Mouse (Mus musculus): Measurements from ENCODE around the gene Mxra8. TPM values are rescaled to one million over a fixed set of nuclear protein-coding genes. Genes with fewer than 3 reads are reported as not detected.

Mxra8 gene
- polyA plus RNA-seq, 1 experiment from 2014 or later: 79.4 TPM

DNA sequence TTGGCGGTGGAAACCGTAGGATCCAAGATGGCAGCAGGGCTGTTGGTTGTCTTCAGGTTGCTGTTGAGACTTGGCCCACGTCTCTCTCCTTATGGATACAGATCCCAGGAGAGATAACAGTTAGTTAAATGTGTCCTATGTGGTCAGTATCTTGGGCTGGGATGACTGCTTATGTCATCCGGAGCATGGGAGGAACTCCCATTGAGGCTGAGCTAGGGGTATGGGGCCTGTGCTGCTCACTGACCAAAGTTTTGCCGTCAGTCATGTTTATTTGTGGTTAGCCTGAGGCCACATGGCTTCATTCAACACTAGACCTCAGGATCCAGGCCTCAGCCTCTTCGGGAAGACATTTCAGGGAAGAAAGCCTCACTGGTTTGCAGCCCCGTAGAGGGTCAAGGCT, 31.9 kb downstream of the Mxra8 start:
- H3K4me1 ChIP-seq (replicated peaks; ENCODE audit: control insufficient read depth, insufficient read depth): 0 out of 2 replicates have a peak, but pooled peaks cover 3% of the 10 kb centered on the region
- TF ChIP-seq CTCF (IDR thresholded peaks at IDR 0.05; ENCODE audit: low read depth) (no peak), EP300 (optimal IDR thresholded peaks at IDR 0.05) (no peak)
- no peaks in the 10 kb centered on the region for H3K9me3 ChIP-seq (ENCODE audit: control insufficient read depth, low read length)
- no peak overlapping the region for H3K9ac ChIP-seq (ENCODE audit: low read length)
- H3K27me3 ChIP-seq (ENCODE audit: control insufficient read depth, insufficient read depth, low read length): no peaks in the 10 kb centered on the region
- H3K4me2 ChIP-seq (replicated peaks; ENCODE audit: low read depth): no peak overlapping the region
- H3K27ac ChIP-seq (replicated peaks): no peak overlapping the region
- ATAC-seq (ENCODE audit: low FRiP score, low TSS enrichment) (no peak), DNase-seq (ENCODE audit: low spot score) (no peak)
- H3K4me3 ChIP-seq (ENCODE audit: low read depth, low read length): no peak overlapping the region
- 82% methylated on average over 7 of the region's 7 CpGs for WGBS
- H3K36me3 ChIP-seq (ENCODE audit: control insufficient read depth, insufficient read depth, low read length): peaks cover 10% of the 10 kb centered on the region

DNA sequence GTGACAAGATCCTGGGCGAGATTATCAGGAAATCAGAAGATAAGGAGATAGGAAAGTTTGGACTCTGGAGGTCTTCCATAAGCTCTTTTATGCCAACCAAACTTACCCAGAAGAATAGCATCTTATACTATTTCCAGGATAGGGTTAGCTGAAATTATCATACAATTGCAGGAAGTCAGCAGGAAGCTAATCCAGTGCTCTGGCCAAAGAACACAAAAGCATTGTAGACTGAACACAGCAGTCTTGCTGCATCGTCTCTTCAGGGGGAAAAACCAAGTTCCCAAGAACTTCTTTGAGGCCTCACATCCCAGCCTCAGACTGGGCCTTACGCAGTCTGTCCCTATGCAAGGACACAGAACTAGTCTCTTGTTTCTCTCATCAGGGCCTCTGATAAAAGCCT, 44.1 kb downstream of the Mxra8 start:
- WGBS: 85% methylated on average over 3 of the region's 3 CpGs
- Histone ChIP-seq H3K36me3 (ENCODE audit: control insufficient read depth, insufficient read depth, low read length) (peaks cover 13% of the 10 kb centered on the region), H3K4me1 (replicated peaks; ENCODE audit: control insufficient read depth, insufficient read depth) (no peaks in the 10 kb centered on the region), H3K4me2 (replicated peaks; ENCODE audit: low read depth) (no peak overlapping the region), H3K27ac (replicated peaks) (no peak overlapping the region), H3K4me3 (ENCODE audit: low read depth, low read length) (no peak overlapping the region), H3K9me3 (ENCODE audit: control insufficient read depth, low read length) (no peaks in the 10 kb centered on the region), H3K27me3 (ENCODE audit: control insufficient read depth, insufficient read depth, low read length) (no peaks in the 10 kb centered on the region), H3K9ac (ENCODE audit: low read length) (no peak overlapping the region)
- no peak for TF ChIP-seq CTCF (IDR thresholded peaks at IDR 0.05; ENCODE audit: low read depth)
- no peak for TF ChIP-seq EP300 (optimal IDR thresholded peaks at IDR 0.05)
- ATAC-seq (ENCODE audit: low FRiP score, low TSS enrichment) (no peak), DNase-seq (ENCODE audit: low spot score) (no peak)

DNA sequence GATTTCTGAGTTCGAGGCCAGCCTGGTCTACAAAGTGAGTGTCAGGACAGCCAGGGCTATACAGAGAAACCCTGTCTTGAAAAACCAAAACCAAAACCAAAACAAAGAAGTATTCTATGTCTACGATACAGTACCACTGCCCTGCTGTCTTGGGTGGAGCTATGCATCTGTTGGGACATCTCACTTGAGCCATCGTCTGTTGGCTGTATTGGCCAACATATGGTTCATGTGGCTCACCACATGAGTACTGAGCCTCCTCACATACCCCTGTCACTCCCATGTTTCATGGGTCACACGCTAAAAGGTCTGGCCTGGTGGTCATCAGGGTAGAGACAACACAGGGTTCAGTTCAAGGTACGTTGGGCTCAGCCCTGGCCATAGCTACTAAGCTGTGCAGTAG, 46.9 kb downstream of the Mxra8 start:
- no peaks in the 10 kb centered on the region for H3K27me3 ChIP-seq (ENCODE audit: control insufficient read depth, insufficient read depth, low read length)
- H3K4me1 ChIP-seq (replicated peaks; ENCODE audit: control insufficient read depth, insufficient read depth): no peaks in the 10 kb centered on the region
- no peaks in the 10 kb centered on the region for H3K9me3 ChIP-seq (ENCODE audit: control insufficient read depth, low read length)
- ATAC-seq (ENCODE audit: low FRiP score, low TSS enrichment) (no peak), DNase-seq (ENCODE audit: low spot score) (no peak)
- H3K4me3 ChIP-seq (ENCODE audit: low read depth, low read length): no peak overlapping the region
- H3K4me2 ChIP-seq (replicated peaks; ENCODE audit: low read depth): no peak overlapping the region
- 90% methylated on average over 5 of the region's 5 CpGs for WGBS
- no peak overlapping the region for H3K9ac ChIP-seq (ENCODE audit: low read length)
- H3K27ac ChIP-seq (replicated peaks): no peak overlapping the region
- no peak for TF ChIP-seq EP300 (optimal IDR thresholded peaks at IDR 0.05)
- no peak for TF ChIP-seq CTCF (IDR thresholded peaks at IDR 0.05; ENCODE audit: low read depth)
- peaks cover 13% of the 10 kb centered on the region for H3K36me3 ChIP-seq (ENCODE audit: control insufficient read depth, insufficient read depth, low read length)

DNA sequence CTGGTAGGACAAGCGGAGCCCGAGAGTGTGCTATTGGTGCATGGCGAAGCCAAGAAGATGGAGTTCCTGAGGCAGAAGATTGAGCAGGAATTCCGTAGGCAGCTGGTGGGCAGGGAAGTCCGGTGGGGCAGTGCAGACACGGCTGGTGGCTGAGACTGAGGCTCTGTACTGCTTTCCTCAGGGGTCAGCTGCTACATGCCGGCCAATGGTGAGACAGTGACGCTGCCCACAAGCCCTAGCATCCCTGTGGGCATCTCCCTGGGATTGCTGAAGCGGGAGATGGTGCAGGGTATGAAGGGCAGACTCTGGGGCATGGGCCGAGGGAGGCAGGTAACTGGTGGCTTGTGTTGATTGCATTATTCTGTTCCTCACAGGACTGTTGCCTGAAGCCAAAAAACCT, 48.2 kb downstream of the Mxra8 start:
- ATAC-seq (ENCODE audit: low FRiP score, low TSS enrichment): no peak
- H3K36me3 ChIP-seq (ENCODE audit: control insufficient read depth, insufficient read depth, low read length): peaks cover 13% of the 10 kb centered on the region
- DNase-seq (ENCODE audit: low spot score): no peak
- WGBS: 86% methylated on average over 10 of the region's 10 CpGs
- H3K4me1 ChIP-seq (replicated peaks; ENCODE audit: control insufficient read depth, insufficient read depth): no peaks in the 10 kb centered on the region
- H3K4me2 ChIP-seq (replicated peaks; ENCODE audit: low read depth): no peak overlapping the region
- no peak overlapping the region for H3K27ac ChIP-seq (replicated peaks)
- TF ChIP-seq EP300 (optimal IDR thresholded peaks at IDR 0.05): no peak
- no peak for TF ChIP-seq CTCF (IDR thresholded peaks at IDR 0.05; ENCODE audit: low read depth)
- H3K9me3 ChIP-seq (ENCODE audit: control insufficient read depth, low read length): no peaks in the 10 kb centered on the region
- H3K27me3 ChIP-seq (ENCODE audit: control insufficient read depth, insufficient read depth, low read length): no peaks in the 10 kb centered on the region
- no peak overlapping the region for H3K4me3 ChIP-seq (ENCODE audit: low read depth, low read length)
- no peak overlapping the region for H3K9ac ChIP-seq (ENCODE audit: low read length)

DNA sequence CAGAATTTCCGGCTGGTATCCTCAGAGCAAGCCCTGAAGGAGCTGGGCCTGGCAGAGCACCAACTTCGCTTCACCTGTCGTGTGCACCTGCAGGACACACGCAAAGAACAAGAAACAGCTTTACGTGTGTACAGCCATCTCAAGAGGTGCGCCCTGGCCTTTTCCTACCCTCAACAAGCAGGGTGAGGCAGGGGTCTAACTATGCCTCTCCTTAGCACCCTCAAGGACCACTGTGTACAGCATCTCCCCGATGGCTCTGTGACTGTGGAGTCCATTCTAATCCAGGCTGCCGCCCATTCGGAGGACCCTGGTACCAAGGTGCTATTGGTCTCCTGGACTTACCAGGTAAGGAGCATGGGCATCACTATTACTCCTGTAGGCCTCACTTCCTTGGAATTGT, 48.7 kb downstream of the Mxra8 start:
- Histone ChIP-seq H3K9ac (ENCODE audit: low read length) (no peak overlapping the region), H3K4me3 (ENCODE audit: low read depth, low read length) (no peak overlapping the region), H3K4me1 (replicated peaks; ENCODE audit: control insufficient read depth, insufficient read depth) (no peaks in the 10 kb centered on the region; the same call in 1 of the 2 replicates), H3K9me3 (ENCODE audit: control insufficient read depth, low read length) (no peaks in the 10 kb centered on the region), H3K36me3 (ENCODE audit: control insufficient read depth, insufficient read depth, low read length) (peaks cover 13% of the 10 kb centered on the region), H3K27ac (replicated peaks) (no peak overlapping the region), H3K4me2 (replicated peaks; ENCODE audit: low read depth) (no peak overlapping the region), H3K27me3 (ENCODE audit: control insufficient read depth, insufficient read depth, low read length) (no peaks in the 10 kb centered on the region)
- 92% methylated on average over 9 of the region's 9 CpGs for WGBS
- DNase-seq (ENCODE audit: low spot score) (no peak), ATAC-seq (ENCODE audit: low FRiP score, low TSS enrichment) (no peak)
- TF ChIP-seq EP300 (optimal IDR thresholded peaks at IDR 0.05) (no peak), CTCF (IDR thresholded peaks at IDR 0.05; ENCODE audit: low read depth) (no peak)

DNA sequence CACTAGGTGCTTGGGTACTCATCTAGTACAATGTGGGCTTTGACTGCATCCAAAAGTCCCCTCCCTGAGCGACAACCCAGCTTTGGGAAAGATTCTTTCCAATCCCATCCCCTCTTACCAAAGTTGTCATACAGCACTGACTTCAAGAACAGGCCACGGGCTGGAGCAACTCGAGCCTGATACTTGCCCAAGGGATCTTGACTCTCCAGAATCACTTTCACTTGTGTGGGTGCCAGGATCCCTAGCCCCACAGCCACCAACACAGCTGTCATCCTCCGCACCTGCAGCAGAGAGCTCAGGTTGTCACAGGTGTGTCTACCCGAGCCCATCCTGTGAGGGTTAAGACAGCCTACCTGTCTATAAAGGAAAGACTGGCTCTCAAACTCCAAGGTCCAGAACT, 49.8 kb downstream of the Mxra8 start:
- no peak for TF ChIP-seq CTCF (IDR thresholded peaks at IDR 0.05; ENCODE audit: low read depth)
- no peak for TF ChIP-seq EP300 (optimal IDR thresholded peaks at IDR 0.05)
- no peak overlapping the region for H3K4me2 ChIP-seq (replicated peaks; ENCODE audit: low read depth)
- H3K27ac ChIP-seq (replicated peaks): no peak overlapping the region
- DNase-seq (ENCODE audit: low spot score) (no peak), ATAC-seq (ENCODE audit: low FRiP score, low TSS enrichment) (no peak)
- H3K4me1 ChIP-seq (replicated peaks; ENCODE audit: control insufficient read depth, insufficient read depth): peaks cover under 1% of the 10 kb centered on the region
- WGBS: 85% methylated on average over 5 of the region's 5 CpGs
- no peaks in the 10 kb centered on the region for H3K9me3 ChIP-seq (ENCODE audit: control insufficient read depth, low read length)
- no peak overlapping the region for H3K9ac ChIP-seq (ENCODE audit: low read length)
- peaks cover 13% of the 10 kb centered on the region for H3K36me3 ChIP-seq (ENCODE audit: control insufficient read depth, insufficient read depth, low read length)
- H3K4me3 ChIP-seq (ENCODE audit: low read depth, low read length): no peak overlapping the region
- H3K27me3 ChIP-seq (ENCODE audit: control insufficient read depth, insufficient read depth, low read length): no peaks in the 10 kb centered on the region

All from stomach, postnatal 0 days (tissue).